Mouse (Mus musculus): ENCODE data around the gene Atp6v1g2. TPM values are rescaled to one million over a fixed set of nuclear protein-coding genes. Genes with fewer than 3 reads are reported as not detected.
"Not testable (repeated sequence)": the region's sequence is repeated elsewhere in the genome, so short reads cannot be mapped to it uniquely, and the experiment has no call there.

The Atp6v1g2 gene
- polyA plus RNA-seq, 1 experiment, result 5.0 TPM

GRCm38 (mm10) chr17:35225456-35225855, 8.0 kb upstream of the Atp6v1g2 start:
- Histone ChIP-seq H3K36me3 (ENCODE audit: control insufficient read depth, insufficient read depth, low read length) (peaks cover 12% of the 10 kb centered on the region), H3K27me3 (ENCODE audit: control insufficient read depth, insufficient read depth, low read length) (no peaks in the 10 kb centered on the region), H3K27ac (ENCODE audit: insufficient read depth, low read length) (no peak overlapping the region), H3K4me3 (ENCODE audit: extremely low read depth, insufficient read depth, insufficient read length) (no peak overlapping the region), H3K4me1 (ENCODE audit: control insufficient read depth, insufficient read depth, insufficient read length) (peaks cover 21% of the 10 kb centered on the region)
- 96% methylated on average over 5 of the region's 5 CpGs for WGBS
- TF ChIP-seq POLR2A (IDR thresholded peaks at IDR 0.05; ENCODE audit: low read depth, low read length) (no peak), CTCF (IDR thresholded peaks at IDR 0.05; ENCODE audit: extremely low read depth, insufficient read depth, insufficient read length, insufficient replicate concordance) (no peak)
- DNase-seq (ENCODE audit: low read depth in 1 of 2, low spot score in 2 of 2), result no peak

- 57% methylated on average over 14 of the region's 14 CpGs for WGBS
- Histone ChIP-seq H3K36me3 (ENCODE audit: control insufficient read depth, insufficient read depth, low read length) (peaks cover 13% of the 10 kb centered on the region), H3K4me3 (ENCODE audit: extremely low read depth, insufficient read depth, insufficient read length) (no peak overlapping the region), H3K27me3 (ENCODE audit: control insufficient read depth, insufficient read depth, low read length) (no peaks in the 10 kb centered on the region), H3K27ac (ENCODE audit: insufficient read depth, low read length) (peak overlapping the region; percentile 10; the same call in 1 of the 2 replicates), H3K4me1 (ENCODE audit: control insufficient read depth, insufficient read depth, insufficient read length) (peaks cover 17% of the 10 kb centered on the region)
- no peak for DNase-seq (ENCODE audit: low read depth in 1 of 2, low spot score in 2 of 2)
- TF ChIP-seq CTCF (IDR thresholded peaks at IDR 0.05; ENCODE audit: extremely low read depth, insufficient read depth, insufficient read length, insufficient replicate concordance), result no peak
- TF ChIP-seq POLR2A (IDR thresholded peaks at IDR 0.05; ENCODE audit: low read depth, low read length), result no peak
These were observed 6.9 kb upstream of the Atp6v1g2 start for GRCm38 (mm10) chr17:35226561-35227046.

GRCm38 (mm10) chr17:35231022-35231421, 2.4 kb upstream of the Atp6v1g2 start:
- TF ChIP-seq POLR2A (IDR thresholded peaks at IDR 0.05; ENCODE audit: low read depth, low read length) (no peak), CTCF (IDR thresholded peaks at IDR 0.05; ENCODE audit: extremely low read depth, insufficient read depth, insufficient read length, insufficient replicate concordance) (no peak)
- peaks cover 13% of the 10 kb centered on the region for H3K36me3 ChIP-seq (ENCODE audit: control insufficient read depth, insufficient read depth, low read length)
- peaks cover 16% of the 10 kb centered on the region for H3K4me1 ChIP-seq (ENCODE audit: control insufficient read depth, insufficient read depth, insufficient read length)
- 0 out of 2 replicates have a peak overlapping the region, but pooled peaks have one; percentile 0 for H3K27ac ChIP-seq (ENCODE audit: insufficient read depth, low read length)
- no peak overlapping the region for H3K4me3 ChIP-seq (ENCODE audit: extremely low read depth, insufficient read depth, insufficient read length)
- H3K27me3 ChIP-seq (ENCODE audit: control insufficient read depth, insufficient read depth, low read length), result no peaks in the 10 kb centered on the region
- DNase-seq (ENCODE audit: low read depth in 1 of 2, low spot score in 2 of 2), result no peak
- WGBS, result 66% methylated on average over 10 of the region's 10 CpGs

- peaks cover 13% of the 10 kb centered on the region for H3K36me3 ChIP-seq (ENCODE audit: control insufficient read depth, insufficient read depth, low read length)
- no peaks in the 10 kb centered on the region for H3K27me3 ChIP-seq (ENCODE audit: control insufficient read depth, insufficient read depth, low read length)
- peak; percentile 67 to 87 for DNase-seq (ENCODE audit: low read depth in 1 of 2, low spot score in 2 of 2)
- WGBS, result 3% methylated on average over 12 of the region's 12 CpGs
- TF ChIP-seq POLR2A (IDR thresholded peaks at IDR 0.05; ENCODE audit: low read depth, low read length), result no peak
- TF ChIP-seq CTCF (IDR thresholded peaks at IDR 0.05; ENCODE audit: extremely low read depth, insufficient read depth, insufficient read length, insufficient replicate concordance), result peak; percentile 89
- peaks cover 14% of the 10 kb centered on the region for H3K4me1 ChIP-seq (ENCODE audit: control insufficient read depth, insufficient read depth, insufficient read length)
- H3K27ac ChIP-seq (ENCODE audit: insufficient read depth, low read length), result peak overlapping the region; percentile 90
- peak overlapping the region; percentile 10; the same call in 1 of the 2 replicates for H3K4me3 ChIP-seq (ENCODE audit: extremely low read depth, insufficient read depth, insufficient read length)
These were observed 1.4 kb upstream of the Atp6v1g2 start for GRCm38 (mm10) chr17:35232043-35232442.

- Histone ChIP-seq H3K27ac (ENCODE audit: insufficient read depth, low read length) (peak overlapping the region; percentile 90), H3K4me3 (ENCODE audit: extremely low read depth, insufficient read depth, insufficient read length) (peak overlapping the region; percentile 10; the same call in 1 of the 2 replicates)
- WGBS, result 16% methylated on average over 5 of the region's 5 CpGs
These were observed 801 bp upstream of the Atp6v1g2 start for GRCm38 (mm10) chr17:35232659-35233058.

GRCm38 (mm10) chr17:35234090-35234489, 630 bp downstream of the Atp6v1g2 start:
- H3K36me3 ChIP-seq (ENCODE audit: control insufficient read depth, insufficient read depth, low read length), result not testable (repeated sequence)

More at GRCm38 (mm10) chr17:35232659-35233058, 801 bp upstream of the Atp6v1g2 start:
- DNase-seq (ENCODE audit: low read depth in 1 of 2, low spot score in 2 of 2), result no peak
- Histone ChIP-seq H3K36me3 (ENCODE audit: control insufficient read depth, insufficient read depth, low read length) (peaks cover 13% of the 10 kb centered on the region), H3K4me1 (ENCODE audit: control insufficient read depth, insufficient read depth, insufficient read length) (peaks cover 14% of the 10 kb centered on the region), H3K27me3 (ENCODE audit: control insufficient read depth, insufficient read depth, low read length) (no peaks in the 10 kb centered on the region)
- TF ChIP-seq POLR2A (IDR thresholded peaks at IDR 0.05; ENCODE audit: low read depth, low read length) (no peak), CTCF (IDR thresholded peaks at IDR 0.05; ENCODE audit: extremely low read depth, insufficient read depth, insufficient read length, insufficient replicate concordance) (no peak)

GRCm38 (mm10) chr17:35234903-35235302, 1.4 kb downstream of the Atp6v1g2 start:
- Histone ChIP-seq H3K4me1 (ENCODE audit: control insufficient read depth, insufficient read depth, insufficient read length) (peaks cover 14% of the 10 kb centered on the region), H3K36me3 (ENCODE audit: control insufficient read depth, insufficient read depth, low read length) (0 out of 2 replicates have a peak, but pooled peaks cover 3% of the 10 kb centered on the region), H3K4me3 (ENCODE audit: extremely low read depth, insufficient read depth, insufficient read length) (peak overlapping the region; percentile 60), H3K27me3 (ENCODE audit: control insufficient read depth, insufficient read depth, low read length) (no peaks in the 10 kb centered on the region), H3K27ac (ENCODE audit: insufficient read depth, low read length) (peak overlapping the region; percentile 97)
- peak; percentile 11 for TF ChIP-seq POLR2A (IDR thresholded peaks at IDR 0.05; ENCODE audit: low read depth, low read length)
- no peak for TF ChIP-seq CTCF (IDR thresholded peaks at IDR 0.05; ENCODE audit: extremely low read depth, insufficient read depth, insufficient read length, insufficient replicate concordance)
- 7% methylated on average over 31 of the region's 31 CpGs for WGBS
- DNase-seq (ENCODE audit: low read depth in 1 of 2, low spot score in 2 of 2), result peak in 1 of 2 experiments; percentile 40

More at GRCm38 (mm10) chr17:35234090-35234489, 630 bp downstream of the Atp6v1g2 start:
- DNase-seq (ENCODE audit: low read depth in 1 of 2, low spot score in 2 of 2); H3K4me3 ChIP-seq (ENCODE audit: extremely low read depth, insufficient read depth, insufficient read length); H3K27me3 ChIP-seq (ENCODE audit: control insufficient read depth, insufficient read depth, low read length): not testable (repeated sequence)
- peaks cover 14% of the 10 kb centered on the region for H3K4me1 ChIP-seq (ENCODE audit: control insufficient read depth, insufficient read depth, insufficient read length)
- peak overlapping the region; percentile 90 for H3K27ac ChIP-seq (ENCODE audit: insufficient read depth, low read length)
- 44% methylated on average over 7 of the region's 7 CpGs for WGBS

Measured in spleen, adult 2 months (tissue).